Mouse (Mus musculus) neural tube, embryonic 11.5 days (tissue): ENCODE measurements at regions not wholly inside any gene's neighbourhood (a gene's known extent, or its start where the extent isn't known, plus 50 kb on each side); places are given as distances from the start of the nearest gene placed in this dataset.

Experiments
- ATAC-seq: fragments of 200-750 bp; cut with Nextera tagmentation; 2 replicates; pipeline ENCODE4 v1.8.0; 2017; ENCODE audit warnings: moderate number of reproducible peaks, mild to moderate bottlenecking, moderate TSS enrichment, moderate library complexity; ENCODE audit not compliant: insufficient read depth, low FRiP score, low TSS enrichment
- DNase-seq: peaks from one replicate; pipeline ENCODE4 v3.0.0-alpha.2; 2015; ENCODE audit warnings: low spot score
- H3K27ac ChIP-seq: fragments of 300-500 bp; sonication (generic); 2 replicates; pipeline ENCODE4 v1.5.1; 2014; ENCODE audit warnings: low read depth, mild to moderate bottlenecking, low read length
- H3K27me3 ChIP-seq: fragments of 300-500 bp; sonication (generic); 2 replicates; pipeline ENCODE4 v1.6.1; 2014; ENCODE audit warnings: mild to moderate bottlenecking, low read length, mixed read lengths; ENCODE audit not compliant: control insufficient read depth, insufficient read depth
- H3K36me3 ChIP-seq: fragments of 300-500 bp; sonication (generic); 2 replicates; pipeline ENCODE4 v1.6.1; 2014; ENCODE audit warnings: mild to moderate bottlenecking, low read length, moderate library complexity, mixed read lengths; ENCODE audit not compliant: control insufficient read depth, insufficient read depth
- H3K4me1 ChIP-seq: fragments of 300-500 bp; sonication (generic); 2 replicates; pipeline ENCODE4 v1.6.1; 2014; ENCODE audit warnings: low read length, mixed read lengths; ENCODE audit not compliant: control insufficient read depth, insufficient read depth
- H3K4me2 ChIP-seq: fragments of 300-500 bp; sonication (generic); 2 replicates; pipeline ENCODE4 v1.6.1; 2014; ENCODE audit warnings: low read depth, mild to moderate bottlenecking, moderate library complexity
- H3K4me3 ChIP-seq: fragments of 300-500 bp; sonication (generic); 2 replicates; pipeline ENCODE4 v1.5.1; 2014; ENCODE audit warnings: low read depth, low read length
- H3K9ac ChIP-seq: fragments of 300-500 bp; sonication (generic); 2 replicates; pipeline ENCODE4 v1.6.1; 2014; ENCODE audit warnings: mild to moderate bottlenecking, low read length
- H3K9me3 ChIP-seq: fragments of 300-500 bp; sonication (generic); 2 replicates; pipeline ENCODE4 v1.6.1; 2016; ENCODE audit warnings: low read length; ENCODE audit not compliant: control insufficient read depth
- WGBS: fragments of 180-500 bp; shearing (Covaris S2); extraction: QIAGEN DNeasy Blood & Tissue Kit; methylation state at CpG from one replicate; pipeline ENCODE4 v1.1.7; 2014; 5-methylcytosine and 5-hydroxymethylcytosine counted together

GRCm38 (mm10) chr7:70300516-70300915 lies 66.0 kb downstream of the Nr2f2 start:
- WGBS = 77% methylated on average over 5 of the region's 5 CpGs
- ATAC-seq = no peak

GRCm38 (mm10) chr7:70291431-70291830 lies 75.1 kb downstream of the Nr2f2 start:
- Histone ChIP-seq H3K9me3 (no peaks in the 10 kb centered on the region), H3K36me3 (no peaks in the 10 kb centered on the region), H3K27me3 (peaks cover 35% of the 10 kb centered on the region), H3K9ac (no peak overlapping the region), H3K4me1 (peaks cover 4% of the 10 kb centered on the region; the same call in 1 of the 2 replicates), H3K4me3 (no peak overlapping the region), H3K4me2 (no peak overlapping the region), H3K27ac (no peak overlapping the region)
- WGBS = 84% methylated on average over 6 of the region's 6 CpGs
- ATAC-seq = no peak
- DNase-seq = no peak

More at GRCm38 (mm10) chr7:70300516-70300915, 66.0 kb downstream of the Nr2f2 start:
- Histone ChIP-seq H3K4me3 (no peak overlapping the region), H3K9me3 (no peaks in the 10 kb centered on the region), H3K36me3 (no peaks in the 10 kb centered on the region), H3K4me1 (no peaks in the 10 kb centered on the region), H3K27me3 (no peaks in the 10 kb centered on the region), H3K27ac (no peak overlapping the region), H3K9ac (no peak overlapping the region), H3K4me2 (no peak overlapping the region)
- no peak for DNase-seq

GRCm38 (mm10) chr7:70290733-70291320 lies 75.7 kb downstream of the Nr2f2 start:
- H3K4me1 ChIP-seq = peaks cover 4% of the 10 kb centered on the region; the same call in 1 of the 2 replicates
- ATAC-seq = no peak
- H3K36me3 ChIP-seq = no peaks in the 10 kb centered on the region
- H3K27me3 ChIP-seq = peaks cover 39% of the 10 kb centered on the region
- H3K4me3 ChIP-seq = no peak overlapping the region
- no peak overlapping the region for H3K27ac ChIP-seq
- WGBS = 81% methylated on average over 8 of the region's 8 CpGs
- no peaks in the 10 kb centered on the region for H3K9me3 ChIP-seq
- no peak overlapping the region for H3K9ac ChIP-seq
- DNase-seq = no peak
- no peak overlapping the region for H3K4me2 ChIP-seq

- Histone ChIP-seq H3K4me1 (peaks cover 4% of the 10 kb centered on the region; the same call in 1 of the 2 replicates), H3K9ac (no peak overlapping the region), H3K9me3 (no peaks in the 10 kb centered on the region), H3K4me2 (no peak overlapping the region), H3K4me3 (no peak overlapping the region), H3K27ac (no peak overlapping the region), H3K36me3 (no peaks in the 10 kb centered on the region), H3K27me3 (peaks cover 45% of the 10 kb centered on the region)
- WGBS = 51% methylated on average over 6 of the region's 6 CpGs
- ATAC-seq (no peak), DNase-seq (no peak)
Measured at GRCm38 (mm10) chr7:70290277-70290676, 76.3 kb downstream of the Nr2f2 start.

GRCm38 (mm10) chr7:70288621-70289020 lies 77.9 kb downstream of the Nr2f2 start:
- H3K27me3 ChIP-seq = peaks cover 56% of the 10 kb centered on the region
- DNase-seq (no peak), ATAC-seq (no peak)
- H3K36me3 ChIP-seq = no peaks in the 10 kb centered on the region
- H3K9me3 ChIP-seq = no peaks in the 10 kb centered on the region
- no peak overlapping the region for H3K4me2 ChIP-seq
- H3K4me3 ChIP-seq = no peak overlapping the region
- H3K27ac ChIP-seq = no peak overlapping the region
- H3K9ac ChIP-seq = no peak overlapping the region
- H3K4me1 ChIP-seq = peaks cover 4% of the 10 kb centered on the region; the same call in 1 of the 2 replicates
- whole genome bisulfite sequencing = 7% methylated on average over 5 of the region's 5 CpGs

GRCm38 (mm10) chr7:70287891-70288421 lies 78.6 kb downstream of the Nr2f2 start:
- Histone ChIP-seq H3K4me2 (peak overlapping the region; percentile 48), H3K9ac (no peak overlapping the region), H3K27me3 (peaks cover 63% of the 10 kb centered on the region), H3K9me3 (no peaks in the 10 kb centered on the region), H3K4me3 (peak overlapping the region; percentile 19; the same call in 1 of the 2 replicates), H3K4me1 (peaks cover 4% of the 10 kb centered on the region; the same call in 1 of the 2 replicates), H3K36me3 (no peaks in the 10 kb centered on the region), H3K27ac (no peak overlapping the region)
- peak; percentile 56 for DNase-seq
- under 1% methylated on average over 29 of the region's 29 CpGs for WGBS
- no peak for ATAC-seq

GRCm38 (mm10) chr7:70286836-70287355 lies 79.6 kb downstream of the Nr2f2 start:
- DNase-seq (no peak), ATAC-seq (no peak)
- H3K4me3 ChIP-seq = no peak overlapping the region
- no peaks in the 10 kb centered on the region for H3K9me3 ChIP-seq
- 2% methylated on average over 14 of the region's 14 CpGs for WGBS
- peaks cover 72% of the 10 kb centered on the region for H3K27me3 ChIP-seq
- no peak overlapping the region for H3K27ac ChIP-seq
- H3K9ac ChIP-seq = no peak overlapping the region
- no peaks in the 10 kb centered on the region for H3K36me3 ChIP-seq
- peaks cover 4% of the 10 kb centered on the region; the same call in 1 of the 2 replicates for H3K4me1 ChIP-seq
- H3K4me2 ChIP-seq = no peak overlapping the region

GRCm38 (mm10) chr7:70285344-70285743 lies 81.2 kb downstream of the Nr2f2 start:
- Histone ChIP-seq H3K27me3 (peaks cover 86% of the 10 kb centered on the region), H3K4me1 (peaks cover 10% of the 10 kb centered on the region), H3K9me3 (no peaks in the 10 kb centered on the region), H3K4me2 (no peak overlapping the region), H3K4me3 (no peak overlapping the region), H3K9ac (no peak overlapping the region), H3K27ac (no peak overlapping the region), H3K36me3 (no peaks in the 10 kb centered on the region)
- 4% methylated on average over 3 of the region's 3 CpGs for WGBS
- ATAC-seq (no peak), DNase-seq (no peak)

- 0% methylated on average over 1 of the region's 1 CpGs for WGBS
- H3K27me3 ChIP-seq = peaks cover 89% of the 10 kb centered on the region
- no peak overlapping the region for H3K9ac ChIP-seq
- DNase-seq (no peak), ATAC-seq (no peak)
- H3K4me3 ChIP-seq = no peak overlapping the region
- peaks cover 13% of the 10 kb centered on the region for H3K4me1 ChIP-seq
- no peaks in the 10 kb centered on the region for H3K36me3 ChIP-seq
- no peaks in the 10 kb centered on the region for H3K9me3 ChIP-seq
- no peak overlapping the region for H3K4me2 ChIP-seq
- H3K27ac ChIP-seq = no peak overlapping the region
Measured at GRCm38 (mm10) chr7:70283836-70284235, 82.7 kb downstream of the Nr2f2 start.
